Mouse (Mus musculus) liver, adult 2 months (tissue): Measurements from ENCODE around the gene Met.

Experiments used
- CTCF ChIP-seq: fragments of 200-500 bp; IDR thresholded peaks from 2 replicates; pipeline ENCODE4 v1.5.1; 2011; ENCODE audit warnings: low read depth, low read length, control low read depth
- POLR2A ChIP-seq: fragments of 200-500 bp; IDR thresholded peaks from 2 replicates; pipeline ENCODE4 v1.6.1; 2011; ENCODE audit warnings: low read length, control low read depth; ENCODE audit not compliant: insufficient read depth; ENCODE audit errors: extremely low read depth

DNA sequence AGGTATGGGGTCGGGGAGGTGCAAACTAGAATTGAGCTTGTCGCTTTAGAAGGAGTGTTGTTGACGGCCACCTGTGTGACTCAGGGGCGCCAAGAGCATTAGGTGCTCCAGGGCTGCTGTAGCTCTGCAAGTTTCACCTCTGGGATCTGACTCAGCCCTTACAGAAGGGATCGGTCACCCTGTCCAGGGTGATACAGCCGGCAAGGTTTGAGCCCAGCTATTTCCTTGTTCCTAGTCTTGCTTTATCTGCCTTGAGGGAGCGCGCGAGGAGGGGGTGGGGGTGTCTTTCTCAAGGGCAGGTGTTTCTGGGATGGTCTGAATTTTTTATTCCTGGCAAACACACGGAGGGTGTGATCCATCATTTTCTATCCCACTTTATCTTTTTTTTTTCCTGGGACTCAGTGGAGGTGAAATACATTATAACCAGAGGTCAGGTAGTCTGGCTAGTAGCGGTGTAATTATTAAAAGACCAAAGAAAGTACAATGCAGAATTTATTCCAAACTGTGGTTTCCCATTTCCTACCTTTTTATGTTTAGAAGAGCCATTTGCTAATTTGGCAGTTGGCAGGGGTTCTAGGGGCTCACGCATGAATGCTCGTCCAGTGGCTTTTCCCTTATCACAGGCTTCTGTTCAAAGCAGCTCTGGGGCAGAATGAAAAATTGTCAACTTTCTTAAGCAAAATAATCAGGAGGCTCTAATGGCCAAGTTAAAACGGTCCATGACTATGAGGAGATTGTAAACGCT lies 853 bp downstream of the Met start:
- TF ChIP-seq CTCF: no peak
- no peak; the same call in 1 of the 2 replicates for TF ChIP-seq POLR2A
